Mouse (Mus musculus): ENCODE results near the gene Usp33.

Gene Usp33

GRCm38 (mm10) chr3:152400441-152400840, 54.2 kb downstream of the Usp33 start:
- in situ Hi-C loops (cut with MboI, MseI): loop anchor here (5.0 kb wide), 1 partner anchor 42 kb away; no protein-coding TSS in a partner anchor

GRCm38 (mm10) chr3:152400875-152401274, 54.6 kb downstream of the Usp33 start:
- in situ Hi-C loops (cut with MboI, MseI): loop anchor here (5.0 kb wide), 1 partner anchor 41 kb away; no protein-coding TSS in a partner anchor

DNA sequence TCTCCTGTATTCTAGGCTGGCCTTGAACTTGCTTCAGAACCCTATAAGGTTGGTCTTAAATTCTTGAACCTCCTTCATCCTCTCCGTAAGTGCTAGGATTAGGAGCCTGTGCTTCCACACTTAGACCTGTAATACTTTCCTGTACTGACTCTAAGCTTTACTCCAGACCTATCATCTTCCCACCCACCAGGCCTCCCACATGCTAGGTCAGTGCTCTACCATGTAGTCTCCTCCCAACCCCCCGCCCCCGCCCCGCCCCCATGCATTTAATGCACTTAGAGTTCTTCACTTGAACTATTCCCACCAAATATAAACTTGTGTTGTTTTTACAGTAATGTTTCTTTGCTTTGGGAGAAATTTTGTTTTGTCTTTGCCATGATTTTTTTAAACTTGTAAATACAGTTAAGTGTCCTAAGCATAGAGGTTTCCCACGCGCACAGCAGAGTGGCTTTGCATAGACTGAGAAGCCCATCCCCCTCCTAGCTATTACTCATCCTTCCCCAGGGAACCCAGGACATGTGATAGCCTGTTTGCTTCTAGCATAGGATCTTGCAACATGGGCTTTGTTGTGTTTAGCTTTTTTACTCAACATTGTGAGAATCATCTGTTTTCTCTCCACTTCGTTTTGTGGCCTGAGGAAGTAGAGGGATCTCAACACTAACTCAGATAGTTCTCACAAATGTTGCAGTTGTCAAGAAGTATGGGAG, 55.8 kb downstream of the Usp33 start:
- in situ Hi-C loops (cut with MboI, MseI): loop anchor here (5.0 kb wide), 1 partner anchor 40 kb away; no protein-coding TSS in a partner anchor

GRCm38 (mm10) chr3:152402671-152403066, 56.4 kb downstream of the Usp33 start:
- in situ Hi-C loops (cut with MboI, MseI): loop anchor here (5.0 kb wide), 1 partner anchor 40 kb away; no protein-coding TSS in a partner anchor

GRCm38 (mm10) chr3:152403827-152404226, 57.5 kb downstream of the Usp33 start:
- in situ Hi-C loops (cut with MboI, MseI): loop anchor here (5.0 kb wide), 1 partner anchor 38 kb away; no protein-coding TSS in a partner anchor

DNA sequence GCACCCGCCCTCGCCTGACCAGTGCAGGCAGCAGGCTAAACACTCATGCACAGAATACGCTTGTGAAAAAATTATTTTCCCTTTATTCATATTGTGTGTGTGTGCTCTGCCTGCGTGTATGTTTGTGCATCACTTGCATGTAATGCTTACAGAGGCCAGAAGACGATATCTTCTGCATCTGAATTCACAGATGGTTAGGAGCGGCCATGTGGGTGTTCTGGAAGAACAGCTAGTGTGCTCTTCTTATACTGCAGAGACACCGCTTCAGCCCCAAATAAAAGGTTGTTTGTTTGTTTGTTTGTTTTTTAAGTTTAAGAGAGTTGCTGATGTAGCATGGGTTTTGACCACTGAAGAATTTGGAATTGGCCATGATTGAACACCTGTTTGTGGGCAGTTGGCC, 59.1 kb downstream of the Usp33 start:
- in situ Hi-C loops (cut with MboI, MseI): no loop called here

GRCm38 (mm10) chr3:152405978-152406640, 59.8 kb downstream of the Usp33 start:
- in situ Hi-C loops (cut with MboI, MseI): no loop called here

GRCm38 (mm10) chr3:152410980-152411551, 64.8 kb downstream of the Usp33 start:
- in situ Hi-C loops (cut with MboI, MseI): no loop called here

GRCm38 (mm10) chr3:152412362-152412761, 66.1 kb downstream of the Usp33 start:
- in situ Hi-C loops (cut with MboI, MseI): no loop called here

- in situ Hi-C loops (cut with MboI, MseI): no loop called here
Measured at GRCm38 (mm10) chr3:152428925-152429324, 82.6 kb downstream of the Usp33 start.

- in situ Hi-C loops (cut with MboI, MseI): no loop called here
Measured at GRCm38 (mm10) chr3:152432677-152433076, 86.4 kb downstream of the Usp33 start.

- in situ Hi-C loops (cut with MboI, MseI): no loop called here
Measured at GRCm38 (mm10) chr3:152435590-152435989, 89.3 kb downstream of the Usp33 start.

DNA sequence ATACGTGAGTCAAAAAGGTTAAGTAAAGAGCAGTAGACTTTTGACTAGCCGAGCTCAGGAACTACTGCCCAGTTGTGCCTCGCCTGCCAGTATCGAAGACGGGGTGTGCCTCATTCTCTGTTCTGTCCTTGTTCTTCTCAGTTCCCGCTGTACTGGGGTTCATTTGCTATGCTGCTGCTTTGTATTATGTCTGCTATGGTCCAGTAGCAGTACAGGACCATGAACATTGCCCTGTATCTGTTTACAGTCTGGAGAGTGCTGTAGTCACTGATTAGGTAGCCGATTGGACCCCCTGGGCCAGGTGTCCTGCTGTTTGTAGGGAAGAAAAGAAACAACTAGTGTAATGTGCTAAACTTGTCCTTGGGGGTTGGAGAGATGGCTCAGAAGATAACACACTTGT, 91.8 kb downstream of the Usp33 start:
- in situ Hi-C loops (cut with MboI, MseI): no loop called here

DNA sequence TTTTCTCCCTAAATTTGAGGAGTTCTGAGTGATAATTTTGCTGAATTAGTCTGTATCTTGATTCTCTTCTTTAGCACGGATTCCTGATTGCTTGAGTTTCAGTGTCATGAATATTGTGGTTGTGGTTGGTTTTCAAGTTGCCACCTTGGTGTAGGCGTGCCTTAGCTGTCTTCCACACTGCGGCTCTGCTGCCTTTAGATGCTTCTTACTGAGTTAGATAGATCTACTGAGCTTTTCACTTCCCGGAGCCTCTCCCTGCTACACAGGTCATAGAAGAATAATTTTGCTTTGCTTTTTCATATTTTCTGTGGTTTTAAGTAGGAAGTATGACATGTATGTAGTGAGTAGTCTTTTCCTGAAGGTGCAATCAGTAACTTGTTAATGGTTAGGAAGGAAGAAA, 96.5 kb downstream of the Usp33 start:
- in situ Hi-C loops (cut with MboI, MseI): loop anchor here (5.0 kb wide), 1 partner anchor 40 kb away; no protein-coding TSS in a partner anchor
